ENCODE assay signal across 13 mouse cellular contexts in the genomic region with DNA sequence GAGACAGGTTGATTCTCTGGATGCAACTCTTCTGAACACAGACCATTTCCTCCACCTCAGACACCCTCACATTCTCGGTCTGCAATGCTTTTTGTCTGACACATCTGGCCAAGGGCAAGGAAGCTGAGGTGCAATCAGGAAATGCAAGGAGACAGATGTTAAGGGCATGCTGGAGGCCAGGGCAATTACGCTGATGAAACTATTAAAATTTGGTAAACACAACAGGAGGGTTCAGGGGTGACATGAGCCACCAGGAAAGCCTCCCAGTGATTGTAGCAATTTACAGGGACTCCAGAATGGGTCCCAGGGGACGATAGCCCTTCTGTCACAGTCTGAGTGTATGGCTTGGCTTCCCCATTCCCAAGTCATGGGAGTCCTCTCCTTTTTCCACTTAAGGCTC.
"Had no signal": no experiment of that assay in that cellular context is flagged by ENCODE, and none has a peak within 500 bp of the region (broad histone marks: within the 10 kb centered on the region; RNA-seq: fewer than 3 reads in every experiment).

No protein-coding gene starts in this region.

- H3K27ac ChIP-seq: kidney, embryonic 15.5 days; left cerebral cortex, adult 2 months; limb, embryonic 13.5 days; liver, embryonic 14.5 days; midbrain, embryonic 15.5 days; neural tube, embryonic 12.5 days had no signal

- H3K4me3 ChIP-seq: kidney, embryonic 15.5 days; left cerebral cortex, adult 2 months; limb, embryonic 13.5 days; midbrain, embryonic 15.5 days; neural tube, embryonic 12.5 days had no signal

- H3K9ac ChIP-seq: kidney, embryonic 15.5 days; limb, embryonic 13.5 days; liver, embryonic 14.5 days; lung, embryonic 14.5 days; midbrain, embryonic 15.5 days; neural tube, embryonic 12.5 days had no signal

- H3K36me3 ChIP-seq: kidney, embryonic 15.5 days; limb, embryonic 13.5 days; midbrain, embryonic 15.5 days; neural tube, embryonic 12.5 days had no signal

- H3K27me3 ChIP-seq: kidney, embryonic 15.5 days; limb, embryonic 13.5 days; midbrain, embryonic 15.5 days; neural tube, embryonic 12.5 days had no signal

- H3K9me3 ChIP-seq: kidney, embryonic 15.5 days; limb, embryonic 13.5 days; midbrain, embryonic 15.5 days; neural tube, embryonic 12.5 days had no signal

- DNase-seq: lung, embryonic 14.5 days; lung, postnatal 10 days; lung, postnatal 4 days; right cerebral cortex, postnatal 25 days; thymus, postnatal 36 days had no signal

- H3K4me2 ChIP-seq: kidney, embryonic 15.5 days; limb, embryonic 13.5 days; lung, embryonic 14.5 days; midbrain, embryonic 11.5 days; midbrain, embryonic 15.5 days; neural tube, embryonic 12.5 days had no signal

- H3K4me1 ChIP-seq: midbrain, embryonic 15.5 days had no signal

- ATAC-seq: intestine, embryonic 16.5 days; midbrain, embryonic 15.5 days had no signal
